Mouse (Mus musculus): ENCODE data around the gene Dnajb3.

DNA sequence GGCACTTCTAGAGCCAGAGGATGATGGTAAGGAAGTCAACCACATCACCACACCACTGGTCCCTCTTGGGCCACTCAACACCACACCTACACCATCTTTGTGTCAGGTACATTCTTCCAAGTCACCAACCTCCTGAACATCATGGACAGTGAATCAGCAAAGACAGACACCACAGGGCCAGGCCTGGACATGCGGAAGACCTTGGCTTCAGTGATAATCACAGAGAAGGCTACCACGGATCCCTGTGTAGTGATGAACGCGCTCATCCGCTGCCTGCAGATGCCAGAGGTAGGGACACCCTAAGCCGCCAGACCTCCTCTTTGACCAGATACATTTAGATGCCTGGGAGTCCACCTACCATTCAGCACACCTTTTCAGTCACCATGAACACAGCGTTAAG lies 22.5 kb upstream of the Dnajb3 start:
- TF ChIP-seq CTCF (IDR thresholded peaks at IDR 0.05; ENCODE audit: insufficient read depth, low read depth, low read length) (no peak), POLR2A (IDR thresholded peaks at IDR 0.05; ENCODE audit: insufficient read depth, low read depth, low read length) (no peak)
